In the genomic region with DNA sequence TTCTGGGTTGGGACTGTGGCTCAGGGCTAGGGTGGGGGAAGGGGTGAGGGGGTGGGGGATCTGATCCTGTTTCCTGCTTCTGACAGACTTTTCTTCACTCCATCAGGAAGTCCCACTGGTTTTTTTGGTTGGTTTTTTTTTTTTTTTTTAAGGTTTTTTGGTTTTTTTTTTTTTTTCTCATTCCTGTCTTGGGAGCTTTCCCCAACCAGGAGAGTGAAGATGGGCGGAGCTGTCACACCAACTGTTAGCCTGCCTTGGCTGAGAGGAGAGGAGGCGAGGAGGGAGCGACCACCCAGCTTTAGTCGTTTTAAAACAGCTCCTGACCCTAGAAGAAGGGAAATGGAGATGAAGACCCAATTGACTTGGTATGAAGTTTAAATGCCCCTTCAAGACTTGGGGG, we compare ENCODE assay signal across 26 mouse cellular contexts. TPM values are rescaled to one million over a fixed set of nuclear protein-coding genes. Genes with fewer than 3 reads are reported as not detected.
DNase-seq lines count a peak whose midpoint lies in the region; ATAC-seq lines count a peak whose summit lies in the region.
"Had no signal": no experiment of that assay in that cellular context is flagged by ENCODE, and none has a peak within 500 bp of the region (broad histone marks: within the 10 kb centered on the region; RNA-seq: fewer than 3 reads in every experiment).

No protein-coding gene starts in this region.

- no peak overlapping the region for H3K9ac ChIP-seq in hindbrain, embryonic 11.5 days (ENCODE audit: low read depth, low read length)
- no peak overlapping the region for H3K9ac ChIP-seq in midbrain, embryonic 15.5 days
- H3K9ac ChIP-seq: embryonic facial prominence, embryonic 15.5 days; heart, embryonic 13.5 days; limb, embryonic 12.5 days; liver, embryonic 15.5 days had no signal

- 41% methylated on average over 4 of the region's 4 CpGs for WGBS in forebrain, embryonic 10.5 days
- 44% methylated on average over 4 of the region's 4 CpGs for WGBS in hindbrain, embryonic 11.5 days
- 46% methylated on average over 4 of the region's 4 CpGs for WGBS in midbrain, embryonic 15.5 days

- no peaks in the 10 kb centered on the region for H3K9me3 ChIP-seq in forebrain, embryonic 10.5 days
- H3K9me3 ChIP-seq in hindbrain, embryonic 11.5 days (ENCODE audit: control insufficient read depth, low read length) = no peaks in the 10 kb centered on the region
- H3K9me3 ChIP-seq in midbrain, embryonic 15.5 days = no peaks in the 10 kb centered on the region
- H3K9me3 ChIP-seq: embryonic facial prominence, embryonic 15.5 days; G1E; heart, embryonic 13.5 days; limb, embryonic 12.5 days; liver, embryonic 15.5 days had no signal

- no peak overlapping the region; the same call in 1 of the 2 replicates for H3K4me3 ChIP-seq in forebrain, embryonic 10.5 days
- no peak overlapping the region for H3K4me3 ChIP-seq in hindbrain, embryonic 11.5 days (ENCODE audit: low read depth, low read length)
- no peak overlapping the region for H3K4me3 ChIP-seq in midbrain, embryonic 15.5 days
- H3K4me3 ChIP-seq: embryonic facial prominence, embryonic 15.5 days; heart, embryonic 13.5 days; limb, embryonic 12.5 days; liver, embryonic 15.5 days had no signal

- peak overlapping the region; percentile 62; the same call in 1 of the 2 replicates for H3K27ac ChIP-seq in forebrain, embryonic 10.5 days
- H3K27ac ChIP-seq in hindbrain, embryonic 11.5 days (ENCODE audit: low read depth, low read length) = peak overlapping the region; percentile 94
- H3K27ac ChIP-seq in midbrain, embryonic 15.5 days = peak overlapping the region; percentile 92
- H3K27ac ChIP-seq: embryonic facial prominence, embryonic 15.5 days; heart, embryonic 13.5 days; limb, embryonic 12.5 days; liver, embryonic 15.5 days had no signal

- ATAC-seq in hindbrain, embryonic 11.5 days (ENCODE audit: low FRiP score) = no peak
- ATAC-seq in midbrain, embryonic 15.5 days (replicated peaks) = no peak

- peaks cover 99% of the 10 kb centered on the region for H3K27me3 ChIP-seq in forebrain, embryonic 10.5 days (ENCODE audit: poor library complexity, severe bottlenecking)
- no peaks in the 10 kb centered on the region for H3K27me3 ChIP-seq in hindbrain, embryonic 11.5 days (ENCODE audit: control insufficient read depth, insufficient read depth, low read length)
- H3K27me3 ChIP-seq in midbrain, embryonic 15.5 days (replicated peaks) = no peaks in the 10 kb centered on the region

- no peak overlapping the region for H3K4me2 ChIP-seq in hindbrain, embryonic 11.5 days (replicated peaks; ENCODE audit: low read depth, low read length)
- no peak overlapping the region for H3K4me2 ChIP-seq in midbrain, embryonic 15.5 days
- H3K4me2 ChIP-seq: embryonic facial prominence, embryonic 15.5 days; heart, embryonic 13.5 days; limb, embryonic 12.5 days; liver, embryonic 15.5 days had no signal

- DNase-seq in ES-CJ7 (ENCODE audit: low read depth, low spot score) = peak; percentile 34
- no peak for DNase-seq in forebrain, embryonic 10.5 days (ENCODE audit: extremely low spot score, low spot score)
- no peak for DNase-seq in hindbrain, embryonic 11.5 days (ENCODE audit: low spot score)
- DNase-seq in heart, adult 18-20 months = no peak
- no peak for DNase-seq in layer of hippocampus, adult 11-12 months (ENCODE audit: low spot score)
- DNase-seq in gastrocnemius, postnatal 4 days (ENCODE audit: low spot score in 2 of 2) = no peak
- DNase-seq: adrenal gland, adult 8-10 months; cerebellum, adult 8-10 months; gastrocnemius, postnatal 36 days; kidney, adult 9 months; lung, postnatal 14 days; right cerebral cortex, adult 18-20 months; thymus, postnatal 36 days had no signal

- peaks cover 100% of the 10 kb centered on the region for H3K4me1 ChIP-seq in forebrain, embryonic 10.5 days
- H3K4me1 ChIP-seq in hindbrain, embryonic 11.5 days (replicated peaks; ENCODE audit: control insufficient read depth, insufficient read depth, low read length) = peaks cover 43% of the 10 kb centered on the region
- H3K4me1 ChIP-seq in midbrain, embryonic 15.5 days = peaks cover 58% of the 10 kb centered on the region
- H3K4me1 ChIP-seq: embryonic facial prominence, embryonic 15.5 days; heart, embryonic 13.5 days; liver, embryonic 15.5 days had no signal

- H3K36me3 ChIP-seq in forebrain, embryonic 10.5 days (replicated peaks) = peaks cover 82% of the 10 kb centered on the region
- no peaks in the 10 kb centered on the region; the same call in 1 of the 2 replicates for H3K36me3 ChIP-seq in hindbrain, embryonic 11.5 days (ENCODE audit: control insufficient read depth, insufficient read depth, low read length)
- H3K36me3 ChIP-seq in midbrain, embryonic 15.5 days (replicated peaks) = 0 out of 2 replicates have a peak, but pooled peaks cover 3% of the 10 kb centered on the region
- H3K36me3 ChIP-seq: embryonic facial prominence, embryonic 15.5 days; G1E; heart, embryonic 13.5 days; limb, embryonic 12.5 days; liver, embryonic 15.5 days had no signal

RNA-seq across cellular contexts. Expression of gene Rhbg, which starts 27.2 kb away (rescaled TPM):
- 0.37 and 0.38 TPM in 2 replicates for polyA plus RNA-seq in forebrain, embryonic 10.5 days (2016; fragmentation: Nextera tagmentation; extraction: Ambion mirVana)
- polyA plus RNA-seq in hindbrain, embryonic 11.5 days (2014; fragmentation: Nextera tagmentation; extraction: Ambion mirVana) = 0.13 and 0.25 TPM in 2 replicates
- polyA plus RNA-seq in midbrain, embryonic 15.5 days (2015; fragmentation: Nextera tagmentation; extraction: Ambion mirVana) = 0.14 TPM in 2 replicates
- under 1 TPM in 1 of 2 experiments, not detected in 1; 0.64 TPM for total RNA-seq in heart, adult 18-20 months (2021)
- under 1 TPM in 1 of 2 experiments, not detected in 1; 0.16 TPM for total RNA-seq in gastrocnemius, postnatal 4 days (2021)
- total RNA-seq: G1E; gastrocnemius, postnatal 36 days; hematopoietic stem cell, adult 5-6 weeks; left cerebral cortex, adult 18-20 months; megakaryocyte-erythroid progenitor cell, adult 5-6 weeks had no signal
- polyA plus RNA-seq: C2C12; frontal cortex, adult 2 months; G1E had no signal

RNA-seq across cellular contexts. Expression of gene Gm38392, which starts 59.8 kb away (rescaled TPM):
- 0.14 TPM in 1 of 2 replicates, not detected in the other for polyA plus RNA-seq in forebrain, embryonic 10.5 days (2016; fragmentation: Nextera tagmentation; extraction: Ambion mirVana)
- polyA plus RNA-seq in hindbrain, embryonic 11.5 days (2014; fragmentation: Nextera tagmentation; extraction: Ambion mirVana) = 0.20 and 0.49 TPM in 2 replicates
- not detected in 2 replicates for polyA plus RNA-seq in midbrain, embryonic 15.5 days (2015; fragmentation: Nextera tagmentation; extraction: Ambion mirVana)
- total RNA-seq in heart, adult 18-20 months (2021) = under 1 TPM; 0.30 to 0.33 TPM
- total RNA-seq in gastrocnemius, postnatal 4 days (2021) = under 1 TPM; 0.26 to 0.59 TPM
- total RNA-seq: G1E; hematopoietic stem cell, adult 5-6 weeks; megakaryocyte-erythroid progenitor cell, adult 5-6 weeks had no signal
- polyA plus RNA-seq: C2C12; frontal cortex, adult 2 months; G1E; heart, embryonic 13.5 days; large intestine, adult 2 months; spleen, adult 2 months had no signal
